Mouse (Mus musculus) mesoderm, embryonic 11.5 days (tissue): ENCODE results near the gene Cebpe.

Source experiments
- DNase-seq: peaks from one replicate; pipeline ENCODE4 v3.0.0-alpha.2; 2012; ENCODE audit warnings: low read depth, low spot score

Cebpe gene

GRCm38 (mm10) chr14:54721711-54722110 lies 9.7 kb upstream of the Cebpe start:
- DNase-seq = no peak

- DNase-seq = no peak
Measured at GRCm38 (mm10) chr14:54720654-54721350, 8.8 kb upstream of the Cebpe start.

GRCm38 (mm10) chr14:54720041-54720440 lies 8.1 kb upstream of the Cebpe start:
- DNase-seq = no peak

- no peak for DNase-seq
Measured at GRCm38 (mm10) chr14:54715402-54715801, 3.4 kb upstream of the Cebpe start.

- peak; percentile 32 for DNase-seq
Measured at GRCm38 (mm10) chr14:54714617-54715081, 2.7 kb upstream of the Cebpe start.

GRCm38 (mm10) chr14:54714121-54714520 lies 2.1 kb upstream of the Cebpe start:
- peak; percentile 91 for DNase-seq

- DNase-seq = no peak
Measured at GRCm38 (mm10) chr14:54712861-54713260, 887 bp upstream of the Cebpe start.

GRCm38 (mm10) chr14:54709054-54709453 lies 2.9 kb downstream of the Cebpe start:
- DNase-seq = no peak

GRCm38 (mm10) chr14:54706589-54707320 lies 5.2 kb downstream of the Cebpe start:
- DNase-seq = no peak

- DNase-seq = no peak
Measured at GRCm38 (mm10) chr14:54705844-54706243, 6.1 kb downstream of the Cebpe start.

- DNase-seq = no peak
Measured at GRCm38 (mm10) chr14:54703207-54703606, 8.8 kb downstream of the Cebpe start.

- DNase-seq = peak; percentile 82
Measured at GRCm38 (mm10) chr14:54701298-54701697, 10.7 kb downstream of the Cebpe start.

- DNase-seq = no peak
Measured at GRCm38 (mm10) chr14:54699586-54699985, 12.4 kb downstream of the Cebpe start.

- no peak for DNase-seq
Measured at GRCm38 (mm10) chr14:54698733-54699132, 13.2 kb downstream of the Cebpe start, which contains the start of gene Gm29776. Gene Gm29776 (minus strand): TSS chr14:54698833.

GRCm38 (mm10) chr14:54696752-54697151 lies 15.2 kb downstream of the Cebpe start:
- no peak for DNase-seq

GRCm38 (mm10) chr14:54695042-54695441 lies 16.9 kb downstream of the Cebpe start:
- DNase-seq = no peak

- no peak for DNase-seq
Measured at GRCm38 (mm10) chr14:54687251-54687650, 24.7 kb downstream of the Cebpe start.

- DNase-seq = peak; percentile 99
Measured at GRCm38 (mm10) chr14:54686522-54687143, 25.3 kb downstream of the Cebpe start, which contains the start of gene Acin1. Gene Acin1 (minus strand): TSS chr14:54686931.

GRCm38 (mm10) chr14:54686063-54686521 lies 25.9 kb downstream of the Cebpe start, which contains the start of gene 1700123O20Rik:
Gene 1700123O20Rik (plus strand): TSS chr14:54686216.
- peak; percentile 94 for DNase-seq

GRCm38 (mm10) chr14:54685471-54685870 lies 26.5 kb downstream of the Cebpe start:
- no peak for DNase-seq

- no peak for DNase-seq
Measured at GRCm38 (mm10) chr14:54682396-54682795, 29.6 kb downstream of the Cebpe start.

GRCm38 (mm10) chr14:54678657-54679304 lies 33.2 kb downstream of the Cebpe start:
- no peak for DNase-seq
